Mouse (Mus musculus) WW6 (cell line): ENCODE measurements around the gene Cep57l1.

Source experiments
- DNase-seq: peaks from one replicate; pipeline ENCODE4 v3.0.0-alpha.2; 2013; ENCODE audit warnings: low read depth, low spot score

Cep57l1 gene

DNA sequence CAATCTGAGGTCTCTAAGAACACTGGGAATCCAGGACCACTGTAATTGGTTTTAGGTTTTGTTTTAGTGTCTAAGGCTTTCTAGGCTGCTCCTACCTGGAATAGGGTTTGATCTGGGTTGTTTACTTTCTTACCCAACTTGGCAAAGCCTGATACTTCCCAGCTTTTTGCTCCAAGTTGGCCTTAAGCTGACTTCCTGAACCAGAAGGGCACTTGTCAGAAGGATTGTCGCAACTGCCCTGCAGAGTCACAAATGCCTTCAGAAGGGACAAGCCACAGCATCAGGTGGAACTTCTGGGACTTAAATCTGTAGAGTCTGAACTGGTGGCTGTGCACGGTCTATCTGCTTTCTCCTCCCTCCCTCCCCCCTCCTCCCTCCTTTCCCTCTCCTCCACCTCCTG lies 69.5 kb downstream of the Cep57l1 start:
- no peak for DNase-seq

DNA sequence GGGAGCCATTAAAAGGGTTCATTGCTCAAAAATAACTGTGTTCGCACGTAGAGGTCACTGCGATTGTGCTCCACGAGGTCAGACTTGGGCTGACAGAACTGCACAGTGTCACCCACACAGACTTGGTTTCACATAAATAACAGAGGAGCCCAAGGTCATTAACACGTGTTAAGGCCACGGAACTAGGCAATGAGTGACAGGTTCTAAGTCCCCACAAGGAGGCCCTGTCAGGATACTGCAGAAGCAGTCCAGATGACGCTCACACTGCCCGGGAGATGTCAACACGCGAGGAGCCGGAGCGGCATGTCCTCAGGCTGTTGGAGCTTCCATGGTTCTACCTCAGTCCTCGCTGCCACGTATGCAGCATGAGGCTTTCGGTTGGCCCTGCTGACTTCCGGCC lies 72.4 kb downstream of the Cep57l1 start:
- DNase-seq, result no peak

DNA sequence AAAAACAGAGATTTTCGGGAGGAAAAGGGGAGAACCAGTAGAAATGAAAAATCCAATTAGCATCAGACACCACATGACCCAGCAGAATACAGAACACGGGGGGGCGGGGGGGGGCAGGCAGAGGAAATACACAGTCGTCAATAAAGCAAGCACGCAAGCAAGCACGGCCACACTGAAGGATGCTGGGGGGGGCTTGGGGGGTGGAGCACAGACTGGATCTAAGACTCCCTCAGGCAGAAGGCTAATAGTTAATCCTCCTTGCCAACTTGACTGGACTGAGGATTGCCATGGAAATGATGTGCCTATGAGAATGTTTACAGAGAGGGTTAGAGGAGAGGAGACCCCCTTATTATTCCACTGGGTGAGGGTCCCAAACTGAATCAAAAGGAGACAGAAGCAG lies 74.3 kb downstream of the Cep57l1 start:
- no peak for DNase-seq

DNA sequence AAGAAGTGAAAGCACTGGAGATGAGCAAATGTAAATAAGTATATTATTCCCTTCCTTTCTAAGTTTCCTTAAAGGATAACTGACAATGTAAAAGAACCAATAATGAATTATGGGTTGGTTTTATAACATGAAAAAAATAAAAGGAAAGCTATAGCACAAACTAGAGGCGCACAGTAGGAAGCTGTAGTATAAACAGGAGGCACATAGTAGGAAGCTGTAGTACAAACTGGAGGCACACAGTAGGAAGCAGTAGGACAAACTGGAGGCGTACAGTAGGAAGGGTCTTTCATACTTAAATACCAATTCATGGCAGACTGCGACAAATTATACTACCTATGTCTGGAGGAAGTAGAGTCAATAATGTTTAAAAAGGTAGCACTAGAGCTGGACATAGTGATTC lies 76.5 kb downstream of the Cep57l1 start:
- no peak for DNase-seq

DNA sequence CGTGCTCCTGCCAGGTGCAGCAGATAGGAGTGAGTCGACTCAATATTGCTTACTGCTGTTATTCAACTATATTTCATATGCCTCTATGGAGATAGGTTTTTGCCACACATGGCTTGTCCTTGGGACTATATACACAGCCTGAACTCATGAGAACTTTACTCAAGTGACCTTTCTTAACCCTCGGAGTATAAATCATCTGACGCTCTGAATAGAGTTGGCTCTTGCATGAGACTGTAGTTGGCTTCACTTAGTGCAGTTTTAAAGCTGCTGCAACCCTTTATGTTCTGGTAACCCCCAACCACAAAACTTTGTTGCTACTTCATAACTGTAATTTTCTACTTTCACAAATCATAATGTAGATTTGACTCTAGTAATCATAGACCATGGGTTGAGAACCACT lies 77.7 kb downstream of the Cep57l1 start:
- DNase-seq, result no peak

DNA sequence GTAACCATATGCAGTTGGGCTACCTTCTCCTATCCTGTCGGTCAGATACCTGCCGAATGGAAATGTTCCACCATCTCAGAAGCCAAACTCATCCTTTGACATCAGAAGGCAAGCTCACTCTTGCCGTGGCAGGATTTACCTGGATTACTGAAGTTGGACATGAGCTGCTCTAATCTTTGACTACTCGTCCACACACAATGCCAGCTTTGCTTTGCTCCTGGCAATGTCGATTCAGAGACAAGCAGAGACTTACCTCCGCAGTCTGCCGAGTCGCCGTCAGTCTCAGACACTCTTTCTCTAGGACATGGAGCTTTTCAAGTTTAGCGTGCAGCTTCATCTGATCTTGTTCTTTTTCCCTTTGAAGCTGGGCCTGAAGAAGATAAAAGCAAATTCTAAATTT lies 78.9 kb downstream of the Cep57l1 start:
- DNase-seq, result no peak

DNA sequence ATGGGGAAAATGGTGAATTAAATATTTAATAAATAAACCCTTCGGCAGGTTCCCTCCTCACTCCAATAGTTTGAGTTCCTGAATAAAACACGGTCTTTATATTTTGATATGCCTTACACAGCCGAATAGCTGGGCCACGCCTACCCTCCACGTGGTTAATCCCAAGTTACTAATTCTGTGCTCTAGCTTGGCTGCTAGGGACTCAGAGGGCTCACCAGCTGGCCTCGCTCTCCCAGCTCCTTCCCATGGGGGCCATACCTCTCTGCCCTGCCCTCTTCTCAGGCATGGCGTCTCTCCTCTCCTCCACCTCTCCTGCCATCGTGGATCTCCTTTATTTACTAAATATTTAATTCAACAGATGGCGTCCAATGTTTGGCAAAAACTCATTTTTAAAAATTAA lies 83.5 kb downstream of the Cep57l1 start:
- no peak for DNase-seq

DNA sequence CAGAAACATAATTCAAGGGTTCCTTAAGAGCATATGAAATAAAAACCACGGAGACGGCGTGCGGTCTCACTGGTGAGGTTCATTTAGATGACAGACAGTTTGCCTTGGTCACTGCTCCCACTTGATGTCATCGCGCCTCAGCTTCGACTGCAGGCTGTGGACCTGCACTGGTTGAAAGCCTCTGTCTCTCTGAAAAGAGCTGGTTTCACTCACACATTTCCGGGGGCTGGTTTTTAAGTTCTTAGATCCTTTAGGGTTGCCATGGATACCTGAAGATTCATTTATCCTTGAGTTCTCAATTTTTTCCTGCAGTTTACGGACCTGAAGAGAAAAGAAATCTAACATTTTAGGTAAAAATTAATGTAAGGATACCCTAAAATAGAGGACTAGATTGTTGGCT lies 90.1 kb downstream of the Cep57l1 start:
- DNase-seq, result no peak

DNA sequence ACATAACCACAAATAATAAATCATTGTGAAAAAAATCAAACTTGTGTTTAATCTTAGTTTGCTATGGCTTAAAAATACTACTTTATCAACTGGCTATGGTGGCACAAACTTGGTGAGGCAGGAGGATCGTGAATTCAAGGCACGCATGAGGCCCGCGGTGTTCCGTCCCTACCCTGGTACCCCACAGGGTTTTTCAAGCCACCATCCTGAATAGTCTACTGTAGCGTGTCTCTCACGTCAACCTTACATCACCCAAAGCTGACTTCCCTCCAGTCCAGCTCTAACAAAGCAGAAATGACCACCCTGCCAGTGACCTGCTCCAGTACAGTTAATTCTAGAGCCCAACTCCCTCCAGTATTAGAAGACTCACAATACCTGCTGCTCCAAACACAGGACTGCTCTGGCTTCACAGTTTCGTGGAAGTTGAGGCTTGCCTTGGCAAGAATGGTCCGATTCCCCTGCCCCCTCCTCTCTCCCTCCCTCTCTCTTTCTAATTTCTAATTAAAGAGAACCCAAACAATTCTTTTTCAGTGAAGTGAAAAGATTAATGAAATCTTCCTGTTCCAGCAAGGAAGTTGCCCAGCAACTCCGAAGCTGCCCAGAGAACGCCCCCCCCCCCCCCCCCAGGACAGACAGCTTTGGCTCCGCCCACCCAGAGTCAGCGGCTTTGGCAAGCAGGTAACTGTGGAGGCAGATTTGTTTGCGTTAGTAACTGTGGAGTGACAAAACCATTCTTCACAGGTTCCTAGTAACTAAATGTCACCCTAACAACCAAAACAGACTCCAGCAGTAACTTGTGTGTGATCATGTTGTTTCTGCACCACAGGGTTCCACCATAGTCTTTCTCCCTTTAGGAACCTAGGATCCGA lies 93.4 kb downstream of the Cep57l1 start, which contains the start of gene Ccdc162:
TSS of gene Ccdc162 (minus strand) at position 606 of the 869 bp plus-strand sequence.
- no peak for DNase-seq

DNA sequence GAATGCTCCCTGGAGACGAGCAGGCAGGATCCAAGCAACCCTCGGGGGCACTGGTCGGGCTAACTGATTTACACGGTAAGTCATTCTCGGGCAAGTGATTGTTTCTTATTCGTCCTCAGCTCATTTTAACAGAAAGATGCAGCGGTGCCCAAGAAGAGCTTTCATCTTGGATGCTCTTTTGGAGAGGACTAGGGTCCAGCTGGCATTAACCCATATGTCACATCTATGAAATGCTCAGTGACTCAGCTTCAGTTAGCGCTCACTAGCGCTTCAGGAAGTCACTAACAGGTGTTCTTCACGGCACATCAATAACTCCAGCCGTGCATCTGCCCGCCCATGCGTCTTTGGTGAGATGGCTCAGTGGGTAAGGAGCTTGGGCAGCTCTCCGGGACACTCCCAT lies 94.1 kb downstream of the Cep57l1 start:
- DNase-seq, result no peak

DNA sequence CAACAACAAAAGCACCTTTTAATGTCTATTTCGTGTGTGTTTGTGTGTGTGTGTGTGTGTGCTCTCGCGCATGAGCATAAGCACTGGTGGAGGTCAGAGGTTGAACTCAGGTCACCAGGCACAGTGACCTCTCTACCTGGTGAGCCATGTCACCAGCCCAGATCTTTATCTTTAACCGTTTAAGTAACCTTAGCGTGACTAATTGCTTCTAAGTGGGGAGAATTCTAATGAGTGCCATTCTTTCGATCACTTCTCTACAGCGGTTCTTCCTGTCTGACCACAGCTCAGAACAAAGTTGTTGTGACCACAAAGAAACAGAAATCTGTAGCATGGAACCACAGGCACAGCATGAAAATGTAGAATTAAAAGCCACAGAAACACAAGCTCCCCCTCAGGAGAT lies 98.2 kb downstream of the Cep57l1 start:
- DNase-seq, result no peak

DNA sequence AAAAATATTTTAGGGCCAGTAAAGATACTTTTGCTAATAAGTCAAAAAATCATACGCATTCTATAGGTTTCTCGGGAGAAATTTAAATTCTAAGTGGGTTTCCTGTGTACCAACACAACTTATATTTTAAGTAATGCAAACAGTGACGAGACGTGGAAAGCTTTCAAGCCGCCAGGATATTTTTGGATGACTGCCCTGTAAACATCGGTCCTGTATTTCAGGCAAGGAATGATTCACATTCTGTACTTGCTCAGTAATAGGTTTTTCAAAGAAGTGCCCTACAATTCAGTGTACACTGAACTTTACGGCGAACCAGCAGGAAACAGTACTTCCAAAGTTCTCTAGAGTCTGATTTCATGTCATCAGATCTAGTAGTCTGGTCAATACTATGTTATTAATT lies 98.9 kb downstream of the Cep57l1 start:
- no peak for DNase-seq

DNA sequence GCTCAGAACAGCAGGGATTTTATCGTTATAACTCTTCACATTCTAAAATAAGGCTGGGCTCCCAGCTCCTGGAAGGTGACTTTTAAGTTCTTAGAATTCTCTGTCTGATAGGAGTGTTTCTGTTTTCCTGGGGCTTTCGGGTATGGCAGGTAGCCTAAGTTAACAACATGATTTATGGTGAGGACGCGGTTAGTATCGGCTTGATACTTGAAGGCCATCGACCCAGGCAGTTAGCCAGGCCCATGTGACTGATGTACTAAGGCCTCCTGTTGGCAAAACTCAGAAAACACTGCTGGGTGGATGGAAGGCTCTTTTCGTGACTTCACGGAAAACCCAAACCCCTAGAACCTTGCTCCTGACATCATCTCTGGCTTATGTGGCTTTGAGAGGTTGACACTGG lies 100.3 kb downstream of the Cep57l1 start:
- no peak for DNase-seq

DNA sequence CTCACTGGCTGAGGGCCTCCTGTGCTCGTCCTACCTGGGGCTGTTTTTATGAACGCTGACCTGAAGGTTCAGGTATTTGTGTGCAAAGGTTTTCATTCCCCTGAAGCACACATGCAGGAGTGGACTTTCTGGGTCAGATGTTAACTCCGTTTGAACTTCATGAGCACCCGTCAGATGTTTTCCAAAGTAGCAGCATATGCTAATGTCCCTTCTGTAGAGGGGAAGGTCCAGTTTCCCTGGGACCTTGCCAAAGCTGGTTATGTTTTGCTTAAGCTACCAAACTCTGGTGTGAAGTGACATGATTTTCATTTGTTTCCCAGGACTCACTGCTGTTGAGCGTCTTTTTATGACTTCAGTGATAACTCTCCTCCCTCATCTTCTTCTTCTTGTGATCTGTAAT lies 110.0 kb downstream of the Cep57l1 start:
- DNase-seq, result no peak

DNA sequence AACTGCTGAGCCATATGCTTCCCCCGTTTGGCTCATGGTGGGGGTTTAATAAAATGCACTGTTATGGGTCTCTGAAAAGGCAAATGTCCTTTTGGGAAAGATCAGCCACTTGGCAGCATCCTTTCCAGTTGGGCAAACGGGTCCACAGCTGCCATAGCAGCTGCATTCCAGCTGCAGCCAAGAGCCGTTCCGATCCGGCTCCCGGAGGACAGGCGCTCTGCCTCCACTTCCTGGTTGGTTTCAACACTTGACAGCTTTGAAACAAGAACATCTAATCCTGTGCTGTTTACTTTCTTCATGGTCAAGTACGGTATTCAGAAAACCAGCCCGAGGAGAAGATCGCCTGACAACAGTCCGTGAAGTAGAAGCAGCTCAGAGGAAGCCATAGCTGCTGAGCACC lies 112.6 kb downstream of the Cep57l1 start:
- no peak for DNase-seq

DNA sequence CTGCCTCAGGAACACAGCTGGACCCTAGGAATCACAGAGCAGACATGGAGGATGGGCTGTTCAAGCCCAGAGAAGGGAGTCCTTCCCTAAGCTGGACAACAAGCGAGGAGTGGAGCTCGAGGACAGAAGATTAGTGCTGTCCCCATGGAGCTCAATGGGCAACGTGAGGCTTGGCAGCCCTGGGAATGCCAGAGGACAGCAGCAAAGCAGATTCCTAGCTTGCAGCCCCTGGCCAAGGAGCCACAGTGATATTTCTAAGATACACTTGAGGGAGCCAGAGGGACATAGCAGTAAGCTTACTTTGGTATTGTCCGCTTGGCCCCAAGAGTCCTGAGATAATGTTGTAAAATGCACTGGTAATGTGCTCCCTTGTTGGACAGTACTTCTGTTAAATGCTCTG lies 118.7 kb downstream of the Cep57l1 start:
- no peak for DNase-seq

DNA sequence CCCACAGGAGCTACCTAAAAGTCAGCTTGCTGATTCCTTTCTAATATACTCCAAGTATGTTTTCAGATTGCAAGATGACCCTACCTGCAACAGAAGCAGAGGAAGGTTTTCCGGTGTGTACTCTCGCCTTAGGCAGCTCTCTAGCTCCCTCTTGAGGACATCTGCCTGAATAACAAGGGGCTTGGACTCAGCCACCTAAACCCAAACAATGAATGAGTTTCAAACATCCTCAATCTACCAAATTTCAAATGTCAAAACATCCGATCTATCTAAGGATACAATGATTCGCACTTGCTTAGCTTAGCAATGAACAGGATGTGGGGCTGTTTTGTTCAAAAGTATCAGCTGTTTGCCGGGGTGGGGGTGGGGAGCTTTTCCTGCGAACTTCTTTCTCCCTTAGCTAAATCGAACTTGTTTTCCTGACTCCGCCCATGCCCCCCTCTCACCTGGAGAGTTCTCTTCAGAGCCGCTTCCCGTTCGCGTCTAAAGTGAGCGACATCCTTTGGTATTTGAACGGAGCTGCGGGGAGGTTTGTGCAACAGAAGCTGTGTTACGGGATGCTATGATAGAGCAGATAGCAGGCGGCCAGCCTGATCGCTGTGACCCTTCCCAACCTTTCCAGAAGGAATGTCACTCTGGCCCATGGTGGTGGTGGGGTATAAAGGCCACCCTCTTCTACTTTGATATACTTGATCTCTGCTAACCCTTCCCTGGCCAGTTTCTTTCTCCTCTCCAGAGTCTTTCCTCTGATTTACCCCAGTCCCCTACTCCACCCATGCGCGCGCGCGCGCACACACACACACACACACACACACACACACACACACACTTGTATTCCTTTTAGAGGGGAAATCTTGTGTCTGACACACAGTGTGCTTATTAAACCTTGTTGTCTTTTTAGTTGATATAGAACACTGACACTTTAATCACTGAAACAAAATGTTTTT lies 119.5 kb downstream of the Cep57l1 start:
- DNase-seq, result no peak

DNA sequence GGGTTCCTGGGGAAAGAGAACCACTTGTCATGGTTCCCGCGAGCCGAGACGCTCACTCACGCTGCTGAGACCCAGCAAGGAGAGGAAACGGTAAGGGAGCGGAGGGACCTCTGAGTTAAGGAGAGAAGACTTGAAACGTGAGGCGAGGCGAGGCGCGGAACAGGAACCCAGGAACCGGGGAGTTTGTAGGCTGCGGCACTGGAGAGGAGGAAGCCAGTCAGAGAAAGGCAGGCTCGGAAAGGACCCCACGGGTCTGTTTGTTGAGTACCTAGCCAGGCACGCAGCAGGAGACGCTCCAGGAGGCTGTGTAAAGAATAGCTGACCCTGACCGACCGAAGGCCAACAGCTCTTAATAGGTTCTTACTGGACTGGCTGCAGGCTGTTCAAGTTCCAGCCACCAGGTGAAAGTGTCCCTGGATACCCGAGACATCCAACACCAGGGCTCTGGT lies 125.1 kb downstream of the Cep57l1 start:
- DNase-seq, result no peak

DNA sequence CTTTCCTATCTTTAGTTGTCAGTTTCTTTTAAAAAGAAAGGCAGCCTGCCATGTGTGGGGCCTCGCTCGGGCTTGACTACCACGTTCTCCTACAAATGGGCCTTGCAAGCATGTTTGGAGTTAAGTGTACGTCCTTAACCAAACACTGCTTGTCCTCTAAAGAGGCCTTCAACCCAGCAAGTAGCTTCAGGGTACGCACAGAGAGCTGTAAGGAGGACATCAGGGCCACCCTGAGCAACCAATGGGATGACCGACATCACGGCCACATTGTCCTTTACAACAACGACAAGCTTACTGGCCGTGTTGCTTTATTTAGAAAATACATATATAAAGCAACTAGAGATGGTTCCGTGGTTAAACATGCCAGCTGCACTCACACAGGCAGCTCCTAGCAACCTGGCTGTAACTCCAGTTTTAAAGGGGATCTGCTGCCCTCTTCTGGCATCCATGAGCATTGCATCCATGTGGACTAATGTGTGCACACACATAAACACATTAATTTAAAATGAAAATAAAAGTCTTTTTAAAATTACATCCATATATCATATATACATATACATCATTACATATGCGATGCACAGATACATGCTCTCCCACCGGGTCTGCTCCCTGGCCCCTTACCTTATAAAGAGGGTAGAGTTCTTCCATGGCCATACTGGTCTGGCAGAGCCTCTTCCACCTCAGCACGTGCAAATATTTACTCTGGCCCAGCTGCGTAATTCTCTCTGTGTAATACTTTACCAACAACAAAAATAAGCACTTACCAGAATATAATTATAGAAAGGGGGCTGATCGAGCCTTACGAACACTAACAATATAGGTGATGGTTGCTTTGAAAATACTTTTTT lies 126.9 kb downstream of the Cep57l1 start:
- DNase-seq, result no peak

DNA sequence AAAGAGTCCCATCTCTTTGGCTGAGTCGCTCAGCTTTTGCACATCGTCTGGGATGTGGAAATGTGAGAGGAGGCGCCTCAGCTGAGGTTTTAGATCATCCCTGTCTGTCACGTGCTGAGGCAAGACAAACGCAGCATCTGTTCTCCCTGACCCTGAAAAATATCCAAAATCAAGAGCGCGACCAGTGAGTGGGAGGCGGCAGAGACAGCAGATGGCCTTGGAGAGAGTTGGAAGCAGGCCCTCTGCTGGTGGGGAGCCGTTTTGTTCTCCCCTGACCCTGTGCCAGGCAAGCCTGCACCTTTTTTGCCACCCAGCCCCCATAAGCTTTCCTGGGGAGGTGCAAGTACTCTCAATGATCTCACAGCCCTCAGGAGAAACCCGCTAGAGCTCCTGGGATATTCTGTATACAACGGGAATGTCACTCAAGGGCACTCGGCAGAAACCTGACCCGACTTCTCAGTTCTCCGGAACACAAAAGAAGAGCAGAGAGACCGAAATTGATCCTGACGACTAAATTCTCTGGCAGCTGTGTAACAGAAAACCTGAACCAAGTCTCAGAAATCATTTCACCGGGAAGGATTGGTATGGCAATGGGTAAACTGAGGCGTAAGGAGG lies 130.8 kb downstream of the Cep57l1 start:
- DNase-seq, result no peak

DNA sequence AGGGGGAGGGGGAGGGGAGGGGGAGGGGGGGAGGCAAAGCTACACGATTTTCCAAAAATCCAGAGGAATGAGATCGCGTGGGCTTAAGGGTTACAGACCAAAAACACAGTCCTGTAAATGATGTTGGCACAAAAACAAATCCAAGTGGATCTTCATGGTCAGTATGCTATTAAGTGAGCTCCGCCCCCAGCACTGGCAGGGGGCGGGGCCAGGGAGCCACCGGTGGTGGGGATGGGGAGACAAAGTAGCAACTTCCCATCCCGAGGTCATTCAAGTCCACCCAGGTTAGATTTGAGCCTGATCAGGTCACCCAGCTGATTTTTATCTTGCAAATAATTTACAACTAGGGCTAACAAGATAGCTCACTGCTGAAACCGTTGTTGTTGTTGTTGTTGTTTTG lies 132.3 kb downstream of the Cep57l1 start:
- DNase-seq, result no peak
